Mouse (Mus musculus) ES-E14 (cell line): ENCODE data around the gene Syt13.

Experiments used
- CHD2 ChIP-seq: IDR thresholded peaks from 2 replicates; pipeline ENCODE4 v1.6.1; 2014; ENCODE audit warnings: mild to moderate bottlenecking, low read depth, low read length, inconsistent platforms
- HCFC1 ChIP-seq: IDR thresholded peaks from 2 replicates; pipeline ENCODE4 v1.6.1; 2012; ENCODE audit warnings: low read length, inconsistent platforms, borderline replicate concordance; ENCODE audit not compliant: insufficient read depth
- MAFK ChIP-seq: IDR thresholded peaks from 2 replicates; pipeline ENCODE4 v1.6.1; 2014; ENCODE audit warnings: mild to moderate bottlenecking, low read depth, low read length, inconsistent platforms; ENCODE audit not compliant: insufficient read depth
- ZC3H11A ChIP-seq: IDR thresholded peaks from 2 replicates; pipeline ENCODE4 v1.6.1; 2012; ENCODE audit warnings: low read depth, mild to moderate bottlenecking, inconsistent platforms, low read length, borderline replicate concordance
- ZNF384 ChIP-seq: IDR thresholded peaks from 2 replicates; pipeline ENCODE4 v1.6.1; 2012; ENCODE audit warnings: low read depth, low read length, inconsistent platforms

- TF ChIP-seq ZC3H11A = no peak
- no peak for TF ChIP-seq CHD2
- no peak for TF ChIP-seq MAFK
- TF ChIP-seq HCFC1 = no peak
- TF ChIP-seq ZNF384 = no peak
Observed at GRCm38 (mm10) chr2:92884976-92885375, 29.9 kb upstream of the Syt13 start.
